Mouse (Mus musculus): ENCODE measurements around the gene Cpne9.

The Cpne9 gene

GRCm38 (mm10) chr6:113282101-113282802, at the start of gene Cpne9:
Gene Cpne9 (plus strand): TSS chr6:113282307.
- DNase-seq (ENCODE audit: low spot score in 2 of 2), result no peak

- no peak for DNase-seq (ENCODE audit: low spot score in 2 of 2)
These were observed 47.0 kb upstream of the Cpne9 start for GRCm38 (mm10) chr6:113235141-113235540.

DNA sequence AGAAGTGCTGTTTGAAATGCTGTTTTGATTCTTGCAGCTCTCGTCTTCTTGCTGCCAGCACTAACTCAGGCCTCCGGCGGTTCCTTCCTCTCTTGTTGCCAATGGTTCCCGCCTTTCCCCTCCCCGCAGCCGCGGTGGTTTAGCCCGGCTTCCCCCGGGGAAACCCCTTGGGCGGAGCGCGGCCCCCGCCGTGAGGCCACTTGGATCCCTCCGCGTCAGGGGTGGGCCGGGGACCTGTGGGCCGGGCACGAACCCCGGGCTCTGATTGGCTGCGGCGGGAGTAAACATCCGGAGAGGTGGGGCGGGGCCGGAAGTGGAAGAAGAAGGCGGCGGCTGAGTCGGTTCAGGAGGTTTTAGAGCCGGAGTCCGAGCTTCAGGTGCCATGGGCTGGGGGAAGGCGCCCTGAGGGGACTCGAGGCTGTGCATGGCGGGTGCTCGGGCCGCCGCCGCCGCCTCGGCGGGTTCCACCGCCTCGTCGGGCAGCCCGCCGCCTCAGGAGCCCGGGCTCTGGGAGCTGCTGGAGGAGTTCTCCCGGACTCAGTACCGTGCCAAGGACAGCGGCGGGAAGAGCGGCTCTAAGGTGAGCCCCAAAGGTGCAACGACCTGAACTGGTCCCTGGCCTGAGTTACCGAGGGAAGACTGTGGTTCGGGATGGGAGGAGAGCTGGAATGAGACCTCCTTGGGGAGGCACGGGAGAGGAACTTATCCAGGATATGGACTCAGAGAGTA, 44.4 kb upstream of the Cpne9 start, which contains the start of gene Mtmr14:
Mtmr14 (plus strand) TSS at position 302 of the 729 bp plus-strand sequence.
- peak; percentile 99 for DNase-seq (ENCODE audit: low spot score in 2 of 2)

- no peak for DNase-seq (ENCODE audit: low spot score in 2 of 2)
These were observed 43.7 kb upstream of the Cpne9 start for GRCm38 (mm10) chr6:113238442-113238841.

DNA sequence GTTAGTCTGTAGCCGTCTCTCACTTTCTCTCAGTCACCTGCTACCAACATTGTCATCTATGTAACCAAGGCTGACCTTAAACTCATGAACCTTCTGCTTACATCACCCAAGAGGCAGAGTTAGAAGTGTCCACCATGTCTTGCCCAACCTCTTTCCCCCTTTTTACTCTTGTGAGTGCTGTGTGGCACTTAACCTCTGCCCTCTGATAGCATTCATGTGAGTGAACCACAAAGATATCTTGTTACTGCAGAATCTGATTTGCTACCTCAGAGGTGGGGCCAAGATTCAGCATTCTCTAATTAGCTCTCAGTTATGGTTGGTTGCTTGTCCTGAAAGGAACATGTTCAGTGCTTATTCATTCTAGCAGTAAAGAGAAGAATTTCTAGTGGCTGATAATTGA, 39.4 kb upstream of the Cpne9 start:
- DNase-seq (ENCODE audit: low spot score in 2 of 2), result no peak

- no peak for DNase-seq (ENCODE audit: low spot score in 2 of 2)
These were observed 36.5 kb upstream of the Cpne9 start for GRCm38 (mm10) chr6:113245585-113245984.

GRCm38 (mm10) chr6:113250786-113251185, 31.3 kb upstream of the Cpne9 start:
- DNase-seq (ENCODE audit: low spot score in 2 of 2), result no peak

GRCm38 (mm10) chr6:113251921-113252320, 30.2 kb upstream of the Cpne9 start:
- no peak for DNase-seq (ENCODE audit: low spot score in 2 of 2)

- no peak for DNase-seq (ENCODE audit: low spot score in 2 of 2)
These were observed 27.2 kb upstream of the Cpne9 start for GRCm38 (mm10) chr6:113254899-113255298.

DNA sequence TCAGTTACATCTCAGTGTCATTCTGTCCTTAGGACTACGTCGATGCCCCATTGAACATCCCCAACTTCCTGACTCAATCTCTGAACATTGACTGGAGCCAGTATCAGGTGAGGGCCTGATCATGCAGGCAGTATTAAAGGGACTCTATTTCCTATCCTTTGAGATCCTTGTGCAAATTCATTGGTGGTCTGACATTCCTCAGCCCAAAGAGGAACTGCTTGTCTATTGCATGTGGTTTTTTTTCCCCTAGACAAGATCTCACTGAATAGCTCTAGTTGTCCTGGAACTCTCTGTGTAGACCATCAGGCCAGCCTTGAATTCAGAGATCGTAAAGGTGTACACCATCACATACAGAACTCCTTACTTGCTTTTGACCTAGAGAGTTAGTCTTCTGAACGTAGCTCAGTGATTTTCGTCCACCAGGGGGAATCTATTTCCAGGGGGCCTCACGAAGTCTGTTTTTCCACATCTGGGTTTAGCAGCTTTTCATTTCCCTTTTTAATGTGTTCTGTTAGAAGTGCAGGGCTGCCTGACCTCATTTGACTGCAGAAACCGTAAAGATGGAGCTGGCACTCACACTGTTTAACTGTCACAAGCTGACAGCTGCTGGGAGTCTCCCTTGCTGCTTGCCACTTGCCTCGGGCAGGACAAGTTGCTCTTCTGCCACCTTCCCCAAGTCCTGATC, 20.8 kb upstream of the Cpne9 start:
- no peak for DNase-seq (ENCODE audit: low spot score in 2 of 2)

DNA sequence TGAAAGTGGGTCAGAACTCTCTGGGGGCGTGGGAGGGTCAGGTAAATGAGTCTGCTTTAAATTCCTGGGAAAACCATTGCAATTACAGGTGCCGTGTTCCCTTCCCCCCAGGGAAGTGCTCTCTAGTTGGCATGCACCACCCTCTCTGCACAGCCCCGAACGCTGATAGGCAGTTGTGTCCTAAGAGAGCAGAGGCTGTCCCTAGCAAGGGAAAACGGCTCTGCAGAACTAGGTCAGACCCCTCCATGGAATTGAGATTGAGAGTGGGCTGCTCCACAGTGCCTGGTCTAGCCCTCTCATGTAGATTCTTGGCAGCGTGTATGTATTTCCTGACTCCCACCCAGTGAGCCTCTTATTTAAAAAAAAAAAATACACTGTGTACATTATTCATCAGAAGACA, 18.6 kb upstream of the Cpne9 start:
- no peak for DNase-seq (ENCODE audit: low spot score in 2 of 2)

DNA sequence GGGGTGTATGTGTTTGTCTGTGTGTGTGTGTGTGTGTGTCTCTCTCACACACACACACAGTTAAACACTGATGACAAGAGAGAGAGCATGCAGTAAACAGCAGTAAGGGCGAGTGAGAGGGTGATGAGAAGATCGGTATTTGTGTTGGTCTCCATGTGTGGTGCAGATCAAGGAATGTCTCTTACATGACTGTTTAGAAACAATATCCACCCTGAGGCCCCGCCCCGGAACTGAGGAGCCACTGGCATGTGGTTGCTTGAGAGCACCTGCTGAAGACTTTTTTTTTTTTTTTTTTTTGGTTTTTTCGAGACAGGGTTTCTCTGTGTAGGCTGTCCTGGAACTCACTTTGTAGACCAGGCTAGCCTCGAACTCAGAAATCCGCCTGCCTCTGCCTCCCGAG, 17.7 kb upstream of the Cpne9 start:
- DNase-seq (ENCODE audit: low spot score in 2 of 2), result no peak

- no peak for DNase-seq (ENCODE audit: low spot score in 2 of 2)
These were observed 15.0 kb upstream of the Cpne9 start for GRCm38 (mm10) chr6:113266996-113267655.

- no peak for DNase-seq (ENCODE audit: low spot score in 2 of 2)
These were observed 14.1 kb upstream of the Cpne9 start for GRCm38 (mm10) chr6:113267988-113268387.

DNA sequence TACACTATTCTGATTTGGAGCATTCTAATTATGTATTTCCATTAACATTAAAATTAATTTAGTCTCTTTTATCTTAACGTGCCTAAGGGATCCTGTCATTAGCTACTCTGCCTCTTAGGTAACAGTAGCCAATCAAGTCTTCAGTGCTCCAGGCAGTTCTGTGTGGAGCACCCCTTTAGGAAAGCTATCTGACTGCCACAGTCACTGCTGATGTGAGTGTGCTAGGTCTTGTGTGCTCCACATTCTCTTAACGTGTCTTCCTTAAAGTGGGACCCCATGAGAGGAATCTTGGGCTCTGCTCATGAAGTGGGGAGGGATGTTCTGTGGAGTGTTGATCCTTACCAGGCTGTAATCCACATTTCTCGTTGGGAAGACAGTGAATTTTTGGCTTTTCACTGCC, 9.7 kb upstream of the Cpne9 start:
- DNase-seq (ENCODE audit: low spot score in 2 of 2), result no peak

DNA sequence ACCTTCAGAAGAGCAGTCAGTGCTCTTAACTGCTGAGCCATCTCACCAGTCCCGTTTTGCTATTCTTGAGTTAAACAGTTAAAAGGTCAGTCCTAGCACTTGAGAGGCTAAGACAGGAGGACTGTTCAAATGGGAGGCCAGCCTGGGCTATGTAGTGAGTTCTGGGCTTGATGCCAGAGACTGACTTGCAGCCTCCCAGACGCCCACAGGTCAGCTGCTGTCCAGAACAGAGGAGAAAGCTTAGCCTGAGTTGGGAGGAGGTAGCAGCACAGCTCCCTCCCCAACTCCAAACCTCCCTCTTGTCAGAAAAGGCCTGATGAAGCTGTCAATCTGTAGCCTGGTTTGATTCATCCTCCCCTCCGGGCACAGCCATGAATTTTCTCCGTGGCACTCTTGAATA, 5.3 kb upstream of the Cpne9 start:
- no peak for DNase-seq (ENCODE audit: low spot score in 2 of 2)

DNA sequence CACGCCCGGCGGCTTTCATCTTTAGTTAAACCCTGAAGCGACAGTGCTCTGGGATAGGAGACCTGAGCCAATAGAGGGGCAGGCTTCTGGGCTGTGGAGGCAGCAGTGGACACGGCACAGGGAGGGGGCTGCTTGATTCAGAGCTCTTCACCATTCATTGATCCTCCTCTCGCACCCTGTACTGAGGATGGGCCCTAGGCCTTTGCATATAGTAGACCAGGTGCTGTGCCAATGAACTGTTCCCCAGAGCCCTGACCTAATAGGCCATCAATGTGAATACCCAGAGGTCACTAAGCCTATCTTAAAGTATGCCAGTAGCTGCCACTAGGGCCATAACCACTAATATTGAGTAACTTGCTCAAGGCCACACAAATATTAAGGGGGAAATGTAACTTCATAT, 431 bp upstream of the Cpne9 start:
- DNase-seq (ENCODE audit: low spot score in 2 of 2), result no peak

GRCm38 (mm10) chr6:113282969-113283368, 862 bp downstream of the Cpne9 start:
- DNase-seq (ENCODE audit: low spot score in 2 of 2), result no peak

DNA sequence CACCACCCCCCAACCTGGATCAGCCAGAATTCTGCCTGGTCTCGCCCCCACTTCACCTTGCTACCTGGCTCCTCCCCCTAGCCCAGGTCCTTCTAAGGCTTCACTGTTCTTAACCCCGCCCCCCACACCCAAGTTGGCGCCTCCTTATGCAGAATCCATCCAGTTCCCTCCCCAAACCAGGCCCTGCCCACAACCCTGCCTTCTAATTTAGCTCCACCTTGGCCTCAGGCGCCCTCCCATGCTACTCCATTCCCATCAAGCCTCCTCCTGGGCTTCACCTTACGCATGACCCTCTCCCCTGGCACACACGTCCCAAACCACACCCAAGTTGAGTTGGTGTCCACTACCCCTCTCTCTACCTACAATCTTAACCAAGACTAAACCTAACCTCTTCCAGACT, 1.4 kb downstream of the Cpne9 start:
- no peak for DNase-seq (ENCODE audit: low spot score in 2 of 2)

DNA sequence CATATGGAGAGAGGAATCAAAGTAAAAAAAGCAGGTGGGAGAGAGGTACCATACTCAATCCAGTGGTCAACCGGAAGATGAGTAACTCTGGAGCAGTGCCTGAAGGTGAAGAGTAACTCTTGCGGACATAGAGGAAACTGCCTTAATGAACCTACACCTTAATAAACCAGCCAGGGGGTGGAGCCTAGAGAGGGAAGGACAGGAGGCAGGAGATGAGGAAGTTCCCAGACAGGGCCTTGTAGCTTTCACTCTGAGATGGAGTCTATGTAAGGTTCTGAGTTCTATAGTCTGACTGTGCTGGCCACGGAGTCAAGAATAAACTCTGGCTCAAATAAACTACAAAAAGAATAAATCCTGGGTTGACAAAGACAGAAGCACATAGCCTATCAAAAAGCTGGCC, 2.8 kb downstream of the Cpne9 start:
- no peak for DNase-seq (ENCODE audit: low spot score in 2 of 2)

- DNase-seq (ENCODE audit: low spot score in 2 of 2), result no peak
These were observed 4.2 kb downstream of the Cpne9 start for GRCm38 (mm10) chr6:113286316-113286715.

GRCm38 (mm10) chr6:113287236-113287635, 5.1 kb downstream of the Cpne9 start:
- DNase-seq (ENCODE audit: low spot score in 2 of 2), result no peak
